Mouse (Mus musculus): ENCODE results near the gene Foxn1. TPM values are rescaled to one million over a fixed set of nuclear protein-coding genes. Genes with fewer than 3 reads are reported as not detected.

Gene Foxn1
- not detected in 2 replicates for polyA plus RNA-seq (2014; fragmentation: Nextera tagmentation; extraction: Ambion mirVana)

DNA sequence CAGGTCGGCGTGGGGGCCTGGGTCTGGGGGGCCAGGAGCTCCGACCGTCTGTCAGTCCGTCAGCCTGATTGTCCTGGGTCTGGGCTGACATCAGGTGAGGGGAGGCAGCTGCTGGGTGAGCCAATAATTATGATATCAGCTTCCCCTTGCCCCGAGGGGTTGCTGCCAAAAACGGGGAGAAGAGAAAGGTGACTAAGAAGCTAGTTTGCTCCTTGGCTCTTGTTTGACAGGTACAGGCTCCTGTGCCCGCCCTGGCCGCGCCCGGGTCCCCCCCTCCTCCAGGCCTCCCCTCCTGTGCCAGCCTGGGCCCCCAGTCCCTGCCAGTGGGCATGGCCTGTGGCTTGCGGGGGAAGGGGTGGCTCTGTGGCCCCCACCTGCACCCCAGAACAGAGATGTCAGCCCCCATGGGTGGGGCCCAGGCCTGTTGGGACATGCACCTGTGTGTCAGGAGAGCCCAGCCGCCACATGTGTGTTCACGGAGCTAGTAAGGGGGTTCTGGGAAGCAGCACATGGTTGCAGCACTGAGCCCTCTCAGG lies at the start of gene Foxn1:
Foxn1 (minus strand) TSS at position 51 of the 536 bp plus-strand sequence.
- Histone ChIP-seq H3K36me3 (ENCODE audit: control insufficient read depth, insufficient read depth, low read length) (no peaks in the 10 kb centered on the region), H3K27ac (ENCODE audit: low read depth, low read length) (no peak within 1 kb of the TSS), H3K27me3 (replicated peaks; ENCODE audit: control insufficient read depth, insufficient read depth, low read length) (no peaks in the 10 kb centered on the region), H3K4me2 (no peak within 1 kb of the TSS), H3K4me3 (ENCODE audit: low read depth, low read length) (no peak within 1 kb of the TSS), H3K9ac (ENCODE audit: low read depth, low read length) (no peak within 1 kb of the TSS), H3K9me3 (ENCODE audit: control insufficient read depth, low read length) (no peaks in the 10 kb centered on the region), H3K4me1 (replicated peaks; ENCODE audit: control insufficient read depth, insufficient read depth, low read length) (no peaks in the 10 kb centered on the region)
- ATAC-seq (replicated peaks; ENCODE audit: low FRiP score) = no peak
- no peak for DNase-seq (ENCODE audit: low spot score)
- 78% methylated on average over 14 of the region's 14 CpGs for WGBS

DNA sequence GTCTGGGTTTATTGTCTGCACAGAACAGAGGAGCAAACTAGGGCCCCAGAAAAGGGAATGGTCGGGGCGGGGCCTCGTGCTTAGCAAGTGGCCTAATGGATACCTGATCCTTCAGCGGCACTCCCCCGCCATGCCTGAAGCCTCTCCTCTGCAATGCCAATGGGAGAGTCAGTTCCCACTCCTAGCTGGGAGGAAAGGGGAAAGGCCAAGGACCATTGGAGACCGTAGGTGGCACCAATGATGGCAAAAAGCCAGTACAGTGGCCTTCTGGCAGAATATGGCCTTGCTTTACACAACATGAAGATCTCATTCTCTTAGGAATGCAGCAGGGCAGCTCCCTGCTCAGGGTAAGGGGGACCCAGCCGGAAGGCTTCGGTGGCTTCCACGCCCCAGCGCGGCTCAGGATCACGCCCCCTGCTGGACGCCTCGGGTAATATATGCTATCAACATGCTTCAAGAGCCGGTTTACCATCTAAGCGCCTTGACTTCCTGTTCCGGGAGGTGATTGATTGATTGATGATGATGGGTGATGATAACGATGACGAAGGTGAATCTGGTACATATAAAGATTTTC lies 49.5 kb upstream of the Foxn1 start:
- ATAC-seq (replicated peaks; ENCODE audit: low FRiP score) = no peak
- 9% methylated on average over 19 of the region's 19 CpGs for WGBS
- H3K4me2 ChIP-seq = peak overlapping the region; percentile 40
- H3K4me1 ChIP-seq (replicated peaks; ENCODE audit: control insufficient read depth, insufficient read depth, low read length) = peaks cover 5% of the 10 kb centered on the region
- no peaks in the 10 kb centered on the region for H3K36me3 ChIP-seq (ENCODE audit: control insufficient read depth, insufficient read depth, low read length)
- no peaks in the 10 kb centered on the region for H3K27me3 ChIP-seq (replicated peaks; ENCODE audit: control insufficient read depth, insufficient read depth, low read length)
- no peak overlapping the region for H3K27ac ChIP-seq (ENCODE audit: low read depth, low read length)
- DNase-seq (ENCODE audit: low spot score) = peak; percentile 68
- no peaks in the 10 kb centered on the region for H3K9me3 ChIP-seq (ENCODE audit: control insufficient read depth, low read length)
- H3K4me3 ChIP-seq (ENCODE audit: low read depth, low read length) = peak overlapping the region; percentile 3; the same call in 1 of the 2 replicates
- 0 out of 2 replicates have a peak overlapping the region, but pooled peaks have one; percentile 14 for H3K9ac ChIP-seq (ENCODE audit: low read depth, low read length)

DNA sequence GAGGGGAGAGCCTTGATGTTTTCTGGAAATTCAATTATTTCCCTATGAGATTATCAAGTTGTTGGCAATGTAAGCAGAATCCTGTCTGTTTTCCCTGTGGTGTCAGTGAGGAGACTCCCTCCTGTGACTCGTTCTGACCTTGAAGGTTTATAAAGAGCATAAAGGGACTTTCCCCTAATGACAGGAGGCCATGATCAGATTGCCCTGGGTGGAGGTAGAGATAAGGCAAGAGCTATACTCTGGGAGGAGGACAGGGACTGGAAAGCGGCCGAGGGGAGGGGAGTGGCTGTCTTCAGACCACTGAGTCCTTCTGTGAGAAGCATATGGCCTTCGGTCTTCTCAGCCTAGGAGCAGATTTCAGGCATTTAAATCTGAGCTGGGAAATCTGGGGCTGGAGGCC lies 47.7 kb upstream of the Foxn1 start:
- Histone ChIP-seq H3K27me3 (replicated peaks; ENCODE audit: control insufficient read depth, insufficient read depth, low read length) (no peaks in the 10 kb centered on the region; the same call in 1 of the 2 replicates), H3K36me3 (ENCODE audit: control insufficient read depth, insufficient read depth, low read length) (no peaks in the 10 kb centered on the region), H3K27ac (ENCODE audit: low read depth, low read length) (no peak overlapping the region), H3K4me2 (no peak overlapping the region), H3K4me1 (replicated peaks; ENCODE audit: control insufficient read depth, insufficient read depth, low read length) (peaks cover 5% of the 10 kb centered on the region), H3K4me3 (ENCODE audit: low read depth, low read length) (no peak overlapping the region), H3K9me3 (ENCODE audit: control insufficient read depth, low read length) (no peaks in the 10 kb centered on the region), H3K9ac (ENCODE audit: low read depth, low read length) (no peak overlapping the region)
- no peak for DNase-seq (ENCODE audit: low spot score)
- no peak for ATAC-seq (replicated peaks; ENCODE audit: low FRiP score)
- 27% methylated on average over 4 of the region's 4 CpGs for WGBS

DNA sequence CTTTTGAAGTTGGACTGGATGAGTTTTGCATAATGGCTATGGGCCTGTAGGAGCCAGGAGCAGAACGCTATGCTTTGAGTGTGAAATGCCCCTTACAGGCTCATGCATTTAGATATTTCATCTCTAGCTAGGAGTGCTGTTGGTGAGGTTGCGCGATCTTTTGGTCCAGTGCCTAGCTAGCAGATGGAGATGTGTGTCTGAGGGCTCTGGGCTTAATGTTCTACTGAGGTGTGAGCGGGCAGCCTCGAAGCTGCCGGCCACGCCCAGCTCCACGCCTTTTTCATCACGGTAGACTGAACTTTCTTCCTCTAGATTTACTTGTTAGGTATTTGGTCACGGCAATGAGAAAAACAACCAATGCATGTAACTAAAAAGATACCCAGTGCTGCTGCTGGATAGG lies 44.8 kb upstream of the Foxn1 start:
- Histone ChIP-seq H3K27ac (ENCODE audit: low read depth, low read length) (no peak overlapping the region), H3K4me1 (replicated peaks; ENCODE audit: control insufficient read depth, insufficient read depth, low read length) (peaks cover 5% of the 10 kb centered on the region), H3K9me3 (ENCODE audit: control insufficient read depth, low read length) (no peaks in the 10 kb centered on the region), H3K4me3 (ENCODE audit: low read depth, low read length) (no peak overlapping the region), H3K9ac (ENCODE audit: low read depth, low read length) (no peak overlapping the region), H3K4me2 (no peak overlapping the region), H3K27me3 (replicated peaks; ENCODE audit: control insufficient read depth, insufficient read depth, low read length) (no peaks in the 10 kb centered on the region; the same call in 1 of the 2 replicates), H3K36me3 (ENCODE audit: control insufficient read depth, insufficient read depth, low read length) (no peaks in the 10 kb centered on the region)
- ATAC-seq (replicated peaks; ENCODE audit: low FRiP score) (no peak), DNase-seq (ENCODE audit: low spot score) (no peak)
- 78% methylated on average over 10 of the region's 10 CpGs for WGBS

DNA sequence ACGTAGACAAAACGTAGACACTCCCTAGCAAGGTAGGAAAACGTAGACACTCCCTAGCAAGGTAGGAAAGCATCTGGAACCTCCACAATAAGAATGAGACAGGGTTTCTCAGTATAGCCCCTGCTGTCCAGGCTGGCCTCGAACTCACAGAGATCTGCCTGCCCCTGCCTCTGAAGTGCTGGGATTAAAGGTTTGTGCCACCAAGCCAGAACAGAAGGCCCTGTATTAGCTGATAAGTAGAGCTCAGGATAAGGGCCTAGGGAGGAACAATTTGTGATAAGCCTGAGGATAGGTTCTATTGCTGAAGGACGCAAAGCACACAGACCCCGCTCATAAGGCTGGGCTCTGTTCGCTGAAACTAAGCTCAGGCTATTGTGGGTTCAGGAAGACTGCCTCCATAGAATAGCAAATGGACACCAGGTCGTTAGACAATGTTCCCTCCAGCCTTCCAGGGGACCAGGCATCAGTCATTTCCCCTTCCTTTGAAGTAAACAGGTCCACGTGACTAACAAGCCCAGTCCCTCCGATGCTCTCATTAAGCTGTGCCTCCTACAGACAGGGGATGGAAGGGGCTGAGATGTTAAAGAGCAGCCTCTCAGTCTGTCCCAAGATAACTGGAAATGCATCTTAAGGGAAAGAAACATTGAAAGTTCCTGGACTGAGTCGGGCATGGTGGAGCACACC lies 44.0 kb upstream of the Foxn1 start:
- WGBS = 47% methylated on average over 11 of the region's 11 CpGs
- no peak overlapping the region for H3K4me3 ChIP-seq (ENCODE audit: low read depth, low read length)
- H3K4me2 ChIP-seq = no peak overlapping the region
- H3K9ac ChIP-seq (ENCODE audit: low read depth, low read length) = no peak overlapping the region
- no peaks in the 10 kb centered on the region; the same call in 1 of the 2 replicates for H3K4me1 ChIP-seq (replicated peaks; ENCODE audit: control insufficient read depth, insufficient read depth, low read length)
- ATAC-seq (replicated peaks; ENCODE audit: low FRiP score) = no peak
- no peaks in the 10 kb centered on the region for H3K9me3 ChIP-seq (ENCODE audit: control insufficient read depth, low read length)
- H3K36me3 ChIP-seq (ENCODE audit: control insufficient read depth, insufficient read depth, low read length) = no peaks in the 10 kb centered on the region
- DNase-seq (ENCODE audit: low spot score) = no peak
- H3K27ac ChIP-seq (ENCODE audit: low read depth, low read length) = no peak overlapping the region
- H3K27me3 ChIP-seq (replicated peaks; ENCODE audit: control insufficient read depth, insufficient read depth, low read length) = no peaks in the 10 kb centered on the region; the same call in 1 of the 2 replicates

DNA sequence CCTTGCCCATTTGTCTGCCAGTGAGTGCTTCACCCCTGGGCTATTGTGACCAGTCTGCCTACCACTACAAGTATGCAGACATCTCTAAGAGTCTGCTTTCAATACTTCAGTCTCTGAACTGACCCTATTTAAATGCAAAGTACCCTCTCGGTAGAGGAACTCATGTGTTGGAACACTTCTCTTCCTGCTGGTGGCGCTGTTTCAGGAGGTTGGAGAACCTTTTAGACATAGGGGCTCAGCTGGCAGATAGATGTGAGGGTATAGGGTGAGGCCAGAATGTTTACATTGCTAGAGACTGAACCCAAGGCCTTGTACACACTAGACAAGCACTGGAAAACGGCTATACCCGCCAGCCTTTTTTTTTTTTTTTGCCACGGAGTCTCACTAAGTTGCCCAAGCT lies 42.0 kb upstream of the Foxn1 start:
- WGBS = 74% methylated on average over 5 of the region's 5 CpGs
- Histone ChIP-seq H3K4me3 (ENCODE audit: low read depth, low read length) (no peak overlapping the region), H3K27me3 (replicated peaks; ENCODE audit: control insufficient read depth, insufficient read depth, low read length) (no peaks in the 10 kb centered on the region; the same call in 1 of the 2 replicates), H3K4me1 (replicated peaks; ENCODE audit: control insufficient read depth, insufficient read depth, low read length) (no peaks in the 10 kb centered on the region; the same call in 1 of the 2 replicates), H3K27ac (ENCODE audit: low read depth, low read length) (no peak overlapping the region), H3K36me3 (ENCODE audit: control insufficient read depth, insufficient read depth, low read length) (no peaks in the 10 kb centered on the region), H3K4me2 (no peak overlapping the region), H3K9me3 (ENCODE audit: control insufficient read depth, low read length) (no peaks in the 10 kb centered on the region), H3K9ac (ENCODE audit: low read depth, low read length) (no peak overlapping the region)
- DNase-seq (ENCODE audit: low spot score) = no peak
- no peak for ATAC-seq (replicated peaks; ENCODE audit: low FRiP score)

DNA sequence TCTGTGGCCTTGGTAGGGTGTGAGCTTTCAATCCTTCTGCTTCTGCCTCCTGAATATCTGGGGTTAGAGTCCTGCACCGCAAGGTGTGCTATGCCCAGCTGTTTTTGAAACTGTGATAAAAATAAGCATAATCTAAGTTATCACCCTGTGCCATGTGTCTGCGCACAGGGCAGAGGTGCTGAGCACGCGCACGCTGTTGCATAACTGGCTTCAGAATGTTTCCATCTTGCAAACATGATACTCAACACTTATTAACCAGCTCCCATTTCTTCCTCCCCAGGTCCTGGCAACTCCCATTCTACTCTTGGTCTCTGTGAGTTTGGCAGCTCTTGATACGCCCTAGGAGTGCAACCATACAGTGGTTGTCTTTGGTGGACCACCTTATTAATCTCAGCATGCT lies 41.3 kb upstream of the Foxn1 start:
- no peaks in the 10 kb centered on the region; the same call in 1 of the 2 replicates for H3K4me1 ChIP-seq (replicated peaks; ENCODE audit: control insufficient read depth, insufficient read depth, low read length)
- no peak for ATAC-seq (replicated peaks; ENCODE audit: low FRiP score)

DNA sequence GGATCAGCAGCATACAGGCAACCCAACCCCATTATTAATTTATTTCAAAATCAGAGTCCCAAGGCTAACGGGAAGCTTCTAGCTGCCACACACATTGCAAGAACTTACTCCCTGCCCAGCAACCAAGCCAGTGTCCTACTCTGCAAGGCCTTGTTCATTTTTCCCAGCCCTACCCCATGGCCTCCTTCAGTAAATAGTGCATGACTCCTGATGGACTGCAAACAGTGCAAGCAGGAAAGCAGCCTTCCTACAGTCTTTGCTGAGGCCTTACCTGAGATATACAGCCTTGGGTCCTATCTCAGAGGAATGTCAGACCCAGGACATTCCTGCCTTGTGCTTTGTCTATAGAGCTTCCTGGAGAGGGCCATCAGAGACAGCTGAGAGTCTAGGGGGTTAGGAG lies 39.2 kb upstream of the Foxn1 start:
- no peak for DNase-seq (ENCODE audit: low spot score)
- Histone ChIP-seq H3K36me3 (ENCODE audit: control insufficient read depth, insufficient read depth, low read length) (no peaks in the 10 kb centered on the region), H3K27ac (ENCODE audit: low read depth, low read length) (no peak overlapping the region), H3K9me3 (ENCODE audit: control insufficient read depth, low read length) (no peaks in the 10 kb centered on the region), H3K4me2 (no peak overlapping the region), H3K4me3 (ENCODE audit: low read depth, low read length) (no peak overlapping the region), H3K27me3 (replicated peaks; ENCODE audit: control insufficient read depth, insufficient read depth, low read length) (peaks cover 15% of the 10 kb centered on the region), H3K9ac (ENCODE audit: low read depth, low read length) (no peak overlapping the region), H3K4me1 (replicated peaks; ENCODE audit: control insufficient read depth, insufficient read depth, low read length) (no peaks in the 10 kb centered on the region; the same call in 1 of the 2 replicates)
- ATAC-seq (replicated peaks; ENCODE audit: low FRiP score) = no peak
- WGBS = 83% methylated on average over 1 of the region's 1 CpGs

More for the DNA sequence above, 41.3 kb upstream of the Foxn1 start:
- 87% methylated on average over 6 of the region's 6 CpGs for WGBS
- H3K27me3 ChIP-seq (replicated peaks; ENCODE audit: control insufficient read depth, insufficient read depth, low read length) = peaks cover 6% of the 10 kb centered on the region
- H3K4me2 ChIP-seq = no peak overlapping the region
- DNase-seq (ENCODE audit: low spot score) = no peak
- H3K36me3 ChIP-seq (ENCODE audit: control insufficient read depth, insufficient read depth, low read length) = no peaks in the 10 kb centered on the region
- H3K9ac ChIP-seq (ENCODE audit: low read depth, low read length) = no peak overlapping the region
- H3K4me3 ChIP-seq (ENCODE audit: low read depth, low read length) = no peak overlapping the region
- no peaks in the 10 kb centered on the region for H3K9me3 ChIP-seq (ENCODE audit: control insufficient read depth, low read length)
- H3K27ac ChIP-seq (ENCODE audit: low read depth, low read length) = no peak overlapping the region
